Mouse (Mus musculus): ENCODE measurements at regions not wholly inside any gene's neighbourhood (a gene's known extent, or its start where the extent isn't known, plus 50 kb on each side); places are given as distances from the start of the nearest gene placed in this dataset.
"Not testable (repeated sequence)": the region's sequence is repeated elsewhere in the genome, so short reads cannot be mapped to it uniquely, and the experiment has no call there.

DNA sequence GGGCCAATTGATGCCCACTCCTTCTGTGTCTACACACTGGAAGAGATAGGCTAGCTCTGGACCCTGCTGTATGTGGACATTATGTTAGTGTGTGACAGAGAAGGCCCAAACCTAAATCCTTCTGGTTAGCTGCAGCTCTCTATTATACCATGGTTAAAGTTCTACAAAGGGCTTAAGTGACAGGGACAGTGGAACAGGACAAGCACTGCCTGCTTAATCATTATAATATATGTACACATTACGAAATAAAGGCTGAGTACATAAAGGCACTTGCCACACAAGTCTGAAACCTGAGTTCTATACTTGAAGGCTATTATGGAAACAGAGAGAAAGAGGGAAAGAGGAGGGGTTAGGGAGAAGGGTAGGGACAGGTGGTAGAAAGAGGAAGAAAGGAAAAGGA lies 55.2 kb downstream of the Rdh14 start:
- DNase-seq (ENCODE audit: low spot score) = no peak

DNA sequence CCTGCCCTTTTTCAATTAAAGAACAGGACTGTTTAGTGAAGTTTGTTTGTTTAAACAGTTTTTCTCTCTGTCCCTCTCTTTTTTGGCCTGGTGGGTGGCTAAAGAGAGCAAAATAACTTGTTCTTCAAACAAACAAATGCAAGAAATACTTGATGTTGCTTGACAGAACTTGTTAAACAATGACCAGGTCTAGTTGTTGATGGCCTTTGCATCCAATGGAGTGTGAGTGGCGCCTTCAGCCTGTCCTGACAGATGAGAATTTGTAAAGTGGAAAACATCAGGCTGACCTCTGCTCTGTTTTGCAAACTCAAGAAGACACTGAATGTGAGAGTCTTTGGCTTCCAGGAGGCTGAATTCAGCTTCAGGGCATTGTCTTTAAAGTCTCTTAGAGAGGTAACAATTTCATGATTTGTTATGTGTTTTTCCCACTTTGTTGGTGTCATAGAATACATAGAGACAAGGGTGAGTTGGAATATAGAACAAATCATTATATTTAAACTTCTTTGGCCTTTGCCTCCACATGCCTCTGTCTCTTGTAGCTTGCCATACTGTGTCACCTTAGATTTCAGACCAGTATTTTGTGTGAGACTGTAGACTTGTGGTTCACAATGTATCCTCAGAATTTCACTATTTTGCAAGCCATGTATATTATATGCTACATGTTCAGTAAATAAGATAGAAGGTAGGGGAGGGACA lies 67.5 kb downstream of the Rdh14 start:
- DNase-seq (ENCODE audit: low spot score) = no peak

DNA sequence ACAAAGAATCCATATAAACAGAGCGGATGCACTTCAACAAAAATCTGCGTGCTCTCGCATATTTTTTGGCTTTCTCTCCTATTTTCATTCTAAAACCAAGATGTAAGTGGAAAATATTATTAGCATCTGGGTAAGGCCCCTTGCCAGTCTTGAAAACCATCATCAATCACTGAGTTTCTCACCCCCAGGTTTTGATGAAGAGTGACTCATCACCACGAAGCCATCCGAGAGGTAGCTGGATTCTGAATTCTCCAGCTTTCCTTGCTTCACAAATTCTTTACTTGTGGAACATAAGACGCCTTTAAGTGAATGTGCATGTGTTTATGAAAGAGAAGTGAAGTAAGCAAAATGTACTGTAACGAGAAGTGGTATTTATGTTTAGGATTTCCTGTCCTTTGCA lies 71.2 kb downstream of the Rdh14 start:
- no peak for DNase-seq (ENCODE audit: low spot score)

DNA sequence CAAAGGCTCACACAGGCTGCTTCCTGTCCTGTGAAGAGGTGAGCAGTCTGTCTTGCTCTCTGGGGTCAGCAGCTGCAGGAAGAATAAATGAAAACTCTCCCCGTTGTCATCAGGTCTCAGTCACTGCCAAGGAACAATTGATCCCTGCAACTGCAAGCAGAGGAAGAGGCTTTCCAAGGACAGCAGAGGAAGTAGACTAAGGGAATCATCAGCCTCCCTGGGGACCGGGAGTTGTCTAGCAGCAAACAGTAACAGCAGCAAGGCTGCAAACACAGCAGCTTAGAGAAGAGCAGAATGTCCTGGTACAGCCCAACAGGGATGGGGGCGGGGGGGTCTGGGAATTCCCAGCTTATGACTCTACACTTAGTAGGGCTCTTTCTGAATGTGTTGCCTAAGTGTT lies 72.4 kb downstream of the Rdh14 start:
- DNase-seq (ENCODE audit: low spot score) = peak; percentile 16

DNA sequence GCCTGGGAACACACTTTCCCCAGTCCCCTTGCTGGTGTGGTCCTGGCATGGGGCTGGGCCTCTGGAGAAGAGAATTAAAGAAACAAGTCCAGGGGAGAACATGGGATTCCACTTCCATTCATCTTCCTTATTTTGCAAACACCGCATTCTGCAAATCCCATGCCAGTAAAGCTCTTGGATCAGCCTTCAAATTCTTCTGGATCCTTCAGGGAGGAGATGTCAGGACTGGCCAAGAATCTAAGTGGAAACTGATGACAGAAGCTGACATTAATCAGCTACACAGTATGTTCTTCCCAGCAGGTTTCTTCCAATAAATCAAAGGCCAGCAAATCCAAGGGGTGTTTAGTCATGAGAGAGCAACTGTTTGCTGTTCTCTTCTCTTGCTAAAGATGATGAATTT lies 83.4 kb downstream of the Rdh14 start:
- no peak for DNase-seq (ENCODE audit: low spot score)

DNA sequence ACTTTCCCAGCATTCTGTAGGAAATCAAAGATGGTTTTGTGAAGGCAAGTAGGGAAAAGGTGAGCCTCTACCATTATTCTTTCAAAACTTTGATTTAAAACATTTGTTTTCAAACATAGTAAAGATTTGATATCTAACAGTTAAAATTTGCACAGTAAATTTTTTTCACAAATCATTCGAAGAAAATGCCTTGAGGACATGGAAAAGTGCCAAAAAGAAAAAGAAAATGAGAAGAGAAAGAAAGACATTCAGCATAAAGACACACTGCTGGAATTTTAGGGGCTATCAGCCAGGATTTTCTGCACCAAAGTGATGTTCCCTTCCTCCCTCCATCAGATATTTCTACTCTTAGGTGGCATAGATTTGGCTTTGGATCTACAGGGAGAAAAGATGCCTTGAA lies 90.2 kb downstream of the Rdh14 start:
- DNase-seq (ENCODE audit: low spot score) = no peak

DNA sequence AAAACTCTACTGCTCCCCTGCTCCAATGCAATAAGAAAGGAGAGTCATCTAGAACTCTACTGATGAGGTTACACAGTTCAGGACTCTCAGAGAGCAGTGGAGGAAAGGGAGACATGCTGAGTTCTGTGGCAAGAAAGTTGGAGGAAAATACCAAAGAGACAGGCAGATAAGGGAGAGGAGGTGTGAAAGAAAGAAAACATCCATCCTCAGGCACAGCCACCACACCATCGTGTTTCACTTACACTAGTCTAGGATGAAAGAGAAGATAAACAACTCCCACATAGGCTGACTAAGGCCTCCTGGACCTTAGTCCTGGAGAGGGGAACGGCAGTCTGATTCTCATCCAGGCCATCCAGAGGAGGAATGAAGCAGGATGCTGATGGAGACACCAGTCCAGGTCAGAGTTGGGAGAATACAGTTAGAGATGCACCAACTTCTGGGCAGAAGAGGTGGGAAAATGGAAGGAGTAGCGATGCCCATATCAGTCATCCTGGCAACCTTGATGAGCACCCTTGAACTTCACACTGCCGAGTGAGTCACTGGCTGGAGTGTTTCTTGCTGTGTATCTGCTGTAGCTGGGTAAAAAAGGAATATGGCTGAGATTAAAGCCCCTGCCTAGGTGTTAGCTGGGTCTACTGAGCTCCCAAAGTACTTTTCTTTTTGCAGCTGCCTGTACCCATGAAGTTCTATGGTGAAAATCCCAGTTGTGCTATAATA lies 91.9 kb downstream of the Rdh14 start:
- peak; percentile 4 for DNase-seq (ENCODE audit: low spot score)

DNA sequence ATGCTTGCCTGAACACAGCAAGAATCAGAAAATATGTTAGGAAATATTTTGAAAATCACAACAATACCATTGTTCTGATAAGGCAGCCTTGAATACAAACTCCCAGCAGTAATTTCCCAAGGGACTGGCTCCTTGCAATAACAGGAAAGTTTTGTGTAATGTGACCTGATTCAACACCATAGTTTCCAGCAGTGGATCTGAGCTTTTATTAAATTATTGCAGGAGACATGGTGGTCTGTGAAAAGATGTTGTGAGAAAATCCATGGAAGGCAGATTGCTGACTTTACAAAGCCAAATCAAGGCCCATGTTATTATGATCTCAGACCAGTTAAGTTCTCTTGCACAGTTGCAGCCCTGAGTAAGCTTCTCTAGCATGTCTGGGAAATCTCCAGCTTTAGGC lies 116.1 kb downstream of the Rdh14 start:
- no peak for DNase-seq (ENCODE audit: low spot score)

DNA sequence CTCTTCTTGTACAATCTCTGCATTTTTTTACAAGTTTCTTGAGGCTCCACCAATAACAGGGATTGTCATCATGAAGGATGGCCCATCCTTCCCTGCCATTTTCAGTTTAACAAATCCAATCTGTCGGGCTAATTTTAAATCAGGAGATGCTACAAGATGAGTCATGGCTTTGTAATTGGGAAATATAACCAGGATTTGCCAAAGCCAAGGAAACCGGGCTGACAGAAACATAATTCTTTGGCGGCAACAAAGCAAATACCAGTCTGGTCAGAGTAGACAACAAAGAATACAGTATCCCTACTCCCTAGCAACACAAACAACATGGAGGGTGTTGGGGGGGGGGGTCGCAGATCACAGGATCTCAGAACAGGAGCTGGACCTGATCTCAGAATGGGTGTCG lies 123.0 kb downstream of the Rdh14 start:
- no peak for DNase-seq (ENCODE audit: low spot score)

DNA sequence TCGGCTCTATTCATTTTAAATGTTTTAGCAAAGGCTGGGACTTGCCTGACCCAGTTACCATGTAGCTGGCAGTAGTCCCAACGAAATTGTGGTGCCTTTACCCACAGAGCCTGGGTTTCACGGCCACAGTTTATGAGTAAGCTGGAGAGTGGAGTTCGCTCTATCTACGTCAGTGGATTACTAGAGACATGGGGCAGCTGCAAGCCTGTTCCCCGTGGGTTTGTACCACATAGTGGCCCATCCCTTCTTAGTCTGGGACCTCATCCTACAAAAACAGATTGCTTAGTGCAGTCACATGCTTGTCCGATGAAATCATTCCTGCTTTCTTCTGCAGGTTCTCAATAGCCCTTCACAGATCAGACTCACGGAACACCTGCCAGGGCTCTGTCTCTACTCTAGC lies 123.7 kb downstream of the Rdh14 start:
- peak; percentile 44 for DNase-seq (ENCODE audit: low spot score)

DNA sequence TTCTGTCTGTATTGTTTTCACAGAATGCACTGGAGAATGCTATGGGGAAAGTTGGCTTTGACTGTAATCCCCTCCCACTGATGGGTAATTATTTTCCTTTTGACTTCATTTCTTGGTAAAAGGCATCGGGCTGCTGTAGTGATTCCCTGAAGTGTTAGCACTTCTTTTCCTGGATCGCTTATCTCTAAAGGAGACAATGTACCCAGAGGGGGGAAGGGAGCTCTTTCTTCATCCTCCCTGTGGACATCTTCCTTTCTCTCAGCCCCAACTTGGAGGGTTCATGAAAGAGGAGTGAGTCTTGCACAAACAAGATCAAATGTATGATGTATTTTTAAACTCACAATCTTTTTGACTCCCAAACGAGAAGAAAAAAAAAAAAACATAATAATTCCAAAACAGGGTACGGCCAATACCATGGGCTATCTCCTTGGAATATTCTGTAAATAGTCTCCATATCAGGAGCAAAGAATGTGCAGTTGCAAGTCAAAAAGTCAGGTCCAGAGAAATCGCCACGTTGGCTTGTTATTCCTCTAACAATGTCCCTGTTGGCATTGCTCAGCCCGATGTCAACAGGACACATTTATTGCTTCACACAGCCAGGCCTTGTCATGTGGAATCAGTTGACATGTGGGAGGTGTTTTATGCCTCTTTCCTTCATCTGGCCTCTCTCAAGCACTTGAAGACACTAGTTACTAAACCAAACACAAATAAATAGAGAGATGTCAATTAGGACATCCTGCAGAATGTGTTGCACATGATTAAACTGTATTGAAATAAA lies 134.1 kb downstream of the Rdh14 start:
- DNase-seq (ENCODE audit: low spot score) = peak; percentile 21

DNA sequence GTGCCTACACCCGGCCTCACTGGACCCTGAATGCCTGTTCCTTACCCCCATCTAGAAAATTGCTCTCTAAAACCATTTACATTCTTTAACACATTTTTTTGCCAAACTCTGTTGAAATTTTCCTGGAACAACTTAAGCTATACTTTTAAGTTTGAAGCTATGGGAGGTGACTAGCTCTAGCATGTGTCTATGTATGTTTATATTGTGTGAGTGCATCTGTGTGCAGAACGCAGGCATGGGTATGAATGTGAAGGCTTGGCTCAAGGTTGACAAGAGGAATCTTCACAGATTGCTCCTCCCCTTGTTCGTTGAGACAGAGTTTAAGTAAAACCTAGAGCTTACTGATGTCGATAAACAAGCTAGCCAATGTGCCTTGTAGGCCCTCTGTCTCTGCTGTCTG lies 135.4 kb downstream of the Rdh14 start:
- DNase-seq (ENCODE audit: low spot score) = no peak

DNA sequence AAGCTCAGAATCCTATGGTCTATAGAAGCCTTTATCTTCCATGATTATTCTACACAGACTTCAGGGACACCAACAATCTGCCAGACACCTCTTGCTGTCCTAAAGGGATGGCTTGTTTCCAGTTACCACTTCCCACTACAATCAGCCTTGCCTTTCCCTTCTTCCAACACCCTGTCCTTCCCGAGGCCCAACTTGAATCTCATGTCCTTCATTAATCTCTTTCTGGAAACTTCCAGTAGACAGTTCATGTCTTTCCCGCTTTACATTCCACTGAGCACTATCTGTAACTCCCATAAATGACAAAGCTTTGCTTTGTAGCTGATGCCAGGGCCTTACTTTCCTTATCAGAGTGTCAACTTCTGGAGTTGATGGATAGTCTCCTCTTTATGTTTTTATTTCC lies 138.5 kb downstream of the Rdh14 start:
- DNase-seq (ENCODE audit: low spot score) = no peak

DNA sequence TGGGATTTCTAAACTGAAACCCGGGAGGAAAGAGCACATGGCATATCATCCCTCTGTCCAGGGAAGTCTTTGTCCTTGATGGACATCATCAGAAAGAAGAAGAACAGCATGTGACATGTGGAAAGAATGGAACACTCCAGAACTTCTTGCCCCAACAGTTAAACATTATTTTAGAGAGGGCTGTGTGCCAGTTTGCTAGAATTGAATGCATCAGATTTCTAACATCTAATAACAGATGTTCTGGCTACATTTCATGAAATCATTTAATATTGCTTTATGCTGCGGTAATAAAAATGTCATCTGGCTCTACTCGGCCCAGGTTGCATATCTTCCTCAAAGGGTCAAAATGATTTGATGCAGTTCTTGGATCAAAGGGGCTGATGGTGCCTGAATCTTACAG lies 140.4 kb downstream of the Rdh14 start:
- no peak for DNase-seq (ENCODE audit: low spot score)

DNA sequence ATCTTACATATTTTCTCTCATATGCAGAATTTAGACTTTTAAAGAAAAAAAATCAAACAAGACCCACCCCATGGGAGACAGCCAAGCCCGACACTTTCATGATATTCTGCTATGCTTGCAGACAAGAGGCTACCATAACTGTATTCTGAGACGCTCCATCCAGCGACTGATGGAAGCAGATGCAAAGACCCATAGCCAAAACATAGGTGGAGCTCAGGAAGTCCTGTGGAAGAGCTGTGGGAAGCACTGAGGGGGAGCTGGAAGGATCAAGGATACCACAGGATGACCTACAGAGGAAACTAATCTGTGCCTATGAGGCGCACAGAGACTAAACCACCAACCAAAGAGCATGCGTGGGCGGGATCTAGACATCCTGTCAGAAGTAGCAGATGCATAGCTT lies 143.4 kb downstream of the Rdh14 start:
- no peak for DNase-seq (ENCODE audit: low spot score)

DNA sequence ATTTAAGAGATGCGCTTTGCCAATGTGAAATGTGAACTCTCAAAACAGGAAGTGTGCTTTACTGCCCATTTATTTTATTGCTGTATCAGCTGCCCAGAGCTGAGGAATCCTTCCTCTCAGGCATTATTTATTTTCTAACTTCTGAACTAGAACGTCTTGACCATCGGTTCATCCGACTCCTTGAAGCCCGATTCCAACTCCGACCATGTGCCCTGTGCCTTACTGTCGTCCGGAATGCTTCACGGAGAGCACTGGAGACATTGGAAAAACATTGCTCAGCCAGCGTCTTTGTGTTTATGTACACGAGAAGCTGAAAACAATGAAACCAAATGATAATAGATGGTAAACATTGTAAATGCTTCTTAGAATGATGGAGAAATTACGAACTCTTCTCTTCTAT lies 145.7 kb downstream of the Rdh14 start:
- no peak for DNase-seq (ENCODE audit: low spot score)

DNA sequence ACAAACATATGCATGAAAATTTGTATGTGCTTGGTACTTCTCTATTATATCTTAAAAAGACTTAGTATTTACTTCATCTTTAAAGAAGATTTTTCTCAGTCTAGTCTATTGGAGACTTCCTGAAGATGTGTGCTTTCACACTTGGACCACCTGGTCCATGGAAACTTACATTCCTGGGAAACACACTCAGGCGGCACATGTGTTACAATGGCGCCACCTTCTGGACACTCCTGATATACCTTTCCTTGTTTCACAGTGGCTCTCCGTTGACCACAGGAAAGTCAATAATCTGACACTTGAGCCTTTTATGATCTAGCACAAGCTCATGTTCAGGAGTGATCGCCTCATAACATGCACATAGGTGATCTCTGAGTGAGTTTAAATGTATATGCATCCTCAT lies 146.5 kb downstream of the Rdh14 start:
- DNase-seq (ENCODE audit: low spot score) = peak; percentile 75

DNA sequence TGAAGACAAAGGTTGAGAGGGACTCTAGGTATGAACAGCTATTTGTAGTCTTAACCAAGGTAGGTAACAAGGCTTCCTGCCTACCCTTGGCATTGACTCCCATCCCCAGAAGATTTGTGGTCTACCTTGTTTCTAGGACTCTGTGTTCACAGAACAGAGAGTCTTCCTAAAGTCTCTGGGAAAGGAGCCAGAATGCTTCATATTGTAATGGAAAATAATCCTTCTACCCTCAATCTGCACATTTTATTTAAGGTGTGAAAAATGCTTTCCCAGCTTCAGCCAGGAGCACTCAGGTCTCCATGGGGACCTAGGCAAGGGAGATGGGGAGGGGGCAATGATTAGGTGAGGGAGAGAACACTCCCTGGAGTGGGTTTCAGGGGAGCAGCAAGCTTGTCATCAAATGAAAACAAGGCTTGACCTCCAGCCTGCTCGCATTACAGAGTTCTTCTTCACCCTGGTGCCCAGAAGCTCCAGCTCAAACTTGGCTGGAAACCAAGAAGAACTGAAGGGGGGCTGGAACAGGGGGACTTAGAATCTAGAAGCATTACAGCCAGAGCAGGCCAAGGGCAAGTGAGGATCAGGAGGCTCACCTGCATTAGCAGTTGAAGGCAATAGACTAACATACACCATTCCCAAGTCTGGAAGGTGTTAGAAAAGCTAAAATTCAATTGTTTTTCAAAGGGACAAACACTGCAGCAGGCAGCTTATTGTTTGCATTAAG lies 159.1 kb downstream of the Rdh14 start:
- DNase-seq (ENCODE audit: low spot score) = no peak

DNA sequence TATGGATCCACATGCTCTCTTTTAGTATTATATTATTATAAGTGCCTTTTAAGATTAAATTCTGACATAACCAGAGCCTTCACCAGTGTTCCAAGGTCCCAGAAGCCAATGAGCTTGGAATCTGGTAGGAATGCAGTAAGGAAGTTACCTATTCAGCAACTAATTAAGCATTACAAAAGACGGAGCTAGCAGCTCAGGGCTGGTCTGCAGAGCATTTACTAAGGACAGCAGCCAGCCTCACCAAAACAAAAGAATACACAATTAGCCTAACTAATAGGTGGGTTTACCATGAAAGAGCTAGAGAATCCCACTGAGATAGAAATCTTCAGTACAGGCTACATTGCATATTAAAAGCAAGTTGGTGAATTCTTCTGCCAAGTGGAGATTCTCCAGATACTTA lies 164.1 kb downstream of the Rdh14 start:
- not testable (repeated sequence) for DNase-seq (ENCODE audit: low spot score)

DNA sequence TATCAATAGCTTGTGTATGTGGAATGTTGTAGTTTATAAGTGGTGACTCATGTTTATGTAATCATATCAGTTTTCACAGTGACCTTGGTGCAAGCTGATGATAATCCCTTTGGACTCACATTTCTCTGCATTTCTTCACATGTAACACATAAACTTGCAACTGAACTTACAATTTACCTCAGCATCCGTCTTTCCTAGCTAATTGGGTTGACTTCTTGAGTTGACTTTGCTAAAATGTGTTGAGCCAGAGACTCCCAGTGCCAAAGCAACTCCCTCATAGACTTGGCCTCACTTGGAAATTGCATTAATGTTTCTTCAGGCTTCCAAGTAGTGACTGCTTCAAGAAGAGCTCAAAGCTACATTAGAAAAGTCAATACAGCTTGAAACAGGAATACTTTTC lies 172.4 kb downstream of the Rdh14 start:
- DNase-seq (ENCODE audit: low spot score) = no peak

DNA sequence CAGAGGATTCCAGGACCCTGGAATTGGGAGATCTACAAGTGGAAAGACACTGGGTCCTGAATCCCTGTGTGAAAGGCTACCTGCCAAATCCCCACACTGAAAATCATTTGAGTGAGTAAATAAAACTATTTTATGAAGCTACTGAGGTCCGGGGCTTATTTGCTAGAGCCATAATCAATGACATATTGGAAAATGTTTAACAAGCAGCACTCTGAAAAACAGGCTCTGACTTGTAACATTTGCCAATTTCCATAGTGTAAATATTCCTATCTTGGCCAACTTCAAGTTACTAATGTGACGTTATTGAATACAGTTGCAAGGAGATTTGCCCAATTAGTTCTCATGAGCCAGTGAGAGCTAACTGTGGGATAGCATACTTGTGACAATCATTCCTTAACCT lies 177.3 kb downstream of the Rdh14 start:
- no peak for DNase-seq (ENCODE audit: low spot score)

DNA sequence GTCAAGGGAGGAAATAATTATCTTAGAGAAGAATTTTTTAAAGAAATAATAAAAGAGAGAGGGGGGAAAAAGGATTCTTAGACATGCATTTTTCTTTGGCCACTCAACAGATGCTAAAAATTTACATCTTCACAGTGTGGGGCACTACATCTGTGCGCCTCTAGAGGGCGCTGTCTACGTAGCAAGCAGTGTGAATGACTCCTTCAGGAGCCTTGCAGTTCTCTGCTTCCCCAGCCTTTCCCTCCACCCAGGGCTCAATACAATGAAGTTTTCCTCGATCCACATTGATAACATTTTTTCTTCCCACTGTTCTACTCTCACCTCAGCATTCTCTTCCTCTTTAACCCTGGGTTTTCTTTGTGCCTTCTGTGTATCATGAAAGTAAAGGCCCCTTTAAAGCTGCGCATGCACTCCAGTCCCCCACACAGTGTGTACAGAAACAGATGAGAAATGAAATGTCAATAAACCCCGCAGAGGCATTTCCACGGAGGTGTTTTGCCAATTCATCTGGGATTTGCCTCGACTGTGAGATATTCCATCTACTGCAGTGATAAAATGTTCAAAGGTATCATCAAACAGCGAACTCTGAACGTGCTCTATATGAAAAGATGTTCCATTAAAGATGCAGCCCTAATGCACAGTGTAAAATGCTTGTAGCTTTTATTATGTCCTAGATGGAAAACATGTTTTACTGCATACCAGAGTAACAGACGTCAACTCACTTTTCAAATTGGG lies 181.2 kb downstream of the Rdh14 start:
- DNase-seq (ENCODE audit: low spot score) = no peak
